Mouse (Mus musculus): ENCODE data around the gene Actr6. TPM values are rescaled to one million over a fixed set of nuclear protein-coding genes. Genes with fewer than 3 reads are reported as not detected.
"Not testable (repeated sequence)": the region's sequence is repeated elsewhere in the genome, so short reads cannot be mapped to it uniquely, and the experiment has no call there.

Actr6 gene
- polyA plus RNA-seq, 1 experiment from 2014 or later = 26.8 TPM

DNA sequence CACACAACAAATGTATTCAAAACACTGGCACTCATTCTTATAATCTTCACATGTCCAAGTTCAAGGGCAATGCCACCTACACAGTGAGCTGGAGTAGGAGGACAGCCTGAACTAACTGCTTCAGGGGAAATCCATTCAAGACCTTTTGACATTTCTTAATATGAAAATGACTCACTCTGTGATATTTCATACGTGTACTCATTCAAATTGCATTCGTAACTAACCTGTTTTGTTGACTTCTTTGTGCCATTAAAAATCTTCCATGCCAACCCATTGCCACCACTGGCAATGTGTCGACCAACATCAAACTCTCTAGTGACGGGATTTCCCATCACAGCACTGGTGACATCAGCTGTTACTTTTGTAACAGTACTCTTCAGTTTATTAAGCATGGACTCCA, 54.0 kb downstream of the Actr6 start:
- Histone ChIP-seq H3K36me3 (no peaks in the 10 kb centered on the region), H3K9ac (no peak overlapping the region), H3K27me3 (no peaks in the 10 kb centered on the region), H3K9me3 (replicated peaks) (no peaks in the 10 kb centered on the region), H3K4me3 (no peak overlapping the region), H3K4me1 (replicated peaks) (no peaks in the 10 kb centered on the region), H3K27ac (no peak overlapping the region), H3K4me2 (no peak overlapping the region)
- WGBS = 92% methylated on average over 4 of the region's 4 CpGs
- ATAC-seq (replicated peaks; ENCODE audit: insufficient number of reproducible peaks, insufficient read depth, low FRiP score, low read depth) = no peak

DNA sequence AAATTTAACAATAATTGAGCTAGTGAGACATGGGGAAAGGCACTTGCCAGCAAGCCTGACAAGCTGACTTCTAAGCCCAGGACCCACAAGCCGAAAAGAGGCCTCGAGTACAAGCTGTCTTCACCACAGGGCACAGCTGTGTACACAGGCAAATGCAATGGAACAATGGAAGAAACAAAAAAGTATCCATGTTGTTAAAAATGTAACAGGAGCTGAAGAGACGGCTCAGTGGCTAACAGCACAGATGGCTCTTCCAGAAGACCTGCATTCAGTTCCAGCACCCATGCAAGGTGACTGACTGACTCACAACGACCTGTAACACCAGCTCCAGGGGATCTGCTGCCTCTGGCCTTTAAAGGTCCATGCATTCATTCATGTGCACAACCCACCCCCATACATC, 55.5 kb downstream of the Actr6 start:
- H3K9me3 ChIP-seq (replicated peaks) = no peaks in the 10 kb centered on the region
- no peaks in the 10 kb centered on the region for H3K36me3 ChIP-seq
- 77% methylated on average over 4 of the region's 4 CpGs for WGBS
- H3K4me3 ChIP-seq = no peak overlapping the region
- no peak overlapping the region for H3K27ac ChIP-seq
- no peak overlapping the region for H3K4me2 ChIP-seq
- H3K4me1 ChIP-seq (replicated peaks) = no peaks in the 10 kb centered on the region
- ATAC-seq (replicated peaks; ENCODE audit: insufficient number of reproducible peaks, insufficient read depth, low FRiP score, low read depth) = no peak
- H3K27me3 ChIP-seq = no peaks in the 10 kb centered on the region
- H3K9ac ChIP-seq = no peak overlapping the region

DNA sequence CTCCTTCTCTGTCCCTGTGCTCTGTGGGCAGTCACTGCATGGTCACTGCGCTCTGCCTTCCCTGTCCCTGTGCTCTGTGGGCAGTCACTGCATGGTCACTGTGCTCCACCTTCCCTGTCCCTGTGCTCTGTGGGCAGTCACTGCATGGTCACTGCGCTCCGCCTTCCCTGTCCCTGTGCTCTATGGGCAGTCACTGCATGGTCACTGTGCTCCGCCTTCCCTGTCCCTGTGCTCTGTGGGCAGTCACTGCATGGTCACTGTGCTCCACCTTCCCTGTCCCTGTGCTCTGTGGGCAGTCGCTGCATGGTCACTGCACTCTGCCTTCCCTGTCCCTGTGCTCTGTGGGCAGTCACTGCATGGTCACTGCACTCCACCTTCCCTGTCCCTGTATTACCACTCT, 61.7 kb downstream of the Actr6 start:
- not testable (repeated sequence) for ATAC-seq (replicated peaks; ENCODE audit: insufficient number of reproducible peaks, insufficient read depth, low FRiP score, low read depth); H3K4me3 ChIP-seq; H3K27ac ChIP-seq; H3K9me3 ChIP-seq (replicated peaks); H3K27me3 ChIP-seq; H3K4me1 ChIP-seq (replicated peaks); H3K4me2 ChIP-seq; H3K9ac ChIP-seq; H3K36me3 ChIP-seq
- 91% methylated on average over 5 of the region's 5 CpGs for WGBS

DNA sequence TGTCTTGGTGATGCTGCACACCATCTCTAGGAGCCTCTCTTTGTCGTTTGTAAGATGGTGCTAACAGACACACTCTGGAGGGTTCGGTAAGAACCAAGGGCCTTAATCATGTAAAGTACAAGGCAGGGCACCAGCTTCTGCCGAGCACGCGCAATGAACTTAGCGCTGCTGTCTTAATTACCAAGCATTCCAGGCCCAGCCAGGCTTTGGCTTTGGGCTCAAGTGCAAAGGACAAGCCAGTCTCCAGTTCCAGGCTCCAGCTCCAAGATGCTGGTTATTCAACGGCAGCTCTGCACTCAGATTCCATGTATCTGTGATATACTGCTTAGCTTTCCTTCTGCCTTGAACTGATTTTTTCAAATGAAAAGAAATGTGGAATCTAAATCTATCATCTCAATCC, 64.5 kb downstream of the Actr6 start:
- no peaks in the 10 kb centered on the region; the same call in 1 of the 2 replicates for H3K36me3 ChIP-seq
- ATAC-seq (replicated peaks; ENCODE audit: insufficient number of reproducible peaks, insufficient read depth, low FRiP score, low read depth) = no peak
- no peaks in the 10 kb centered on the region for H3K27me3 ChIP-seq
- no peaks in the 10 kb centered on the region for H3K9me3 ChIP-seq (replicated peaks)
- no peak overlapping the region for H3K27ac ChIP-seq
- no peak overlapping the region for H3K4me3 ChIP-seq
- no peak overlapping the region for H3K9ac ChIP-seq
- no peak overlapping the region for H3K4me2 ChIP-seq
- H3K4me1 ChIP-seq (replicated peaks) = no peaks in the 10 kb centered on the region
- WGBS = 84% methylated on average over 7 of the region's 7 CpGs

DNA sequence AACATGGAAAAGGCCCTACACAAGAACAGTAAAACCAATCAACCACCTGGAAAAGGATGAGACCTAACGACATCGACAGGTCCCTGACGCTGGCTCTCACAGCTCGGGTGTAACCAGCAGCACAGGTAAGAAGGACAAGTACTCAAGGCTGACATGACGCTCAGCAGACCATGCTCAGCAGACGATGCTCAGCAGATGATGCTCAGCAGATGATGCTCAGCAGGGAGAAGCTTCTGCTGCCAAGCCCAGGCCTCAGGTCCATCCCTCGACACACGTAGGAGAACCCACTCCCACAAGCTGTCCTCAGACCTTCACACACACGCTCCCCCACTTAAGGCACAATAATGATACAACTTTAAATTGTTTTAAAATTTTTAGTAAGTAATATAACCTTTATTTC, 66.4 kb downstream of the Actr6 start:
- no peaks in the 10 kb centered on the region for H3K9me3 ChIP-seq (replicated peaks)
- H3K27me3 ChIP-seq = no peaks in the 10 kb centered on the region
- H3K9ac ChIP-seq = no peak overlapping the region
- no peak overlapping the region for H3K4me2 ChIP-seq
- H3K36me3 ChIP-seq = peaks cover 7% of the 10 kb centered on the region; the same call in 1 of the 2 replicates
- H3K4me3 ChIP-seq = no peak overlapping the region
- ATAC-seq (replicated peaks; ENCODE audit: insufficient number of reproducible peaks, insufficient read depth, low FRiP score, low read depth) = no peak
- WGBS = 87% methylated on average over 9 of the region's 9 CpGs
- H3K4me1 ChIP-seq (replicated peaks) = no peaks in the 10 kb centered on the region
- H3K27ac ChIP-seq = no peak overlapping the region

DNA sequence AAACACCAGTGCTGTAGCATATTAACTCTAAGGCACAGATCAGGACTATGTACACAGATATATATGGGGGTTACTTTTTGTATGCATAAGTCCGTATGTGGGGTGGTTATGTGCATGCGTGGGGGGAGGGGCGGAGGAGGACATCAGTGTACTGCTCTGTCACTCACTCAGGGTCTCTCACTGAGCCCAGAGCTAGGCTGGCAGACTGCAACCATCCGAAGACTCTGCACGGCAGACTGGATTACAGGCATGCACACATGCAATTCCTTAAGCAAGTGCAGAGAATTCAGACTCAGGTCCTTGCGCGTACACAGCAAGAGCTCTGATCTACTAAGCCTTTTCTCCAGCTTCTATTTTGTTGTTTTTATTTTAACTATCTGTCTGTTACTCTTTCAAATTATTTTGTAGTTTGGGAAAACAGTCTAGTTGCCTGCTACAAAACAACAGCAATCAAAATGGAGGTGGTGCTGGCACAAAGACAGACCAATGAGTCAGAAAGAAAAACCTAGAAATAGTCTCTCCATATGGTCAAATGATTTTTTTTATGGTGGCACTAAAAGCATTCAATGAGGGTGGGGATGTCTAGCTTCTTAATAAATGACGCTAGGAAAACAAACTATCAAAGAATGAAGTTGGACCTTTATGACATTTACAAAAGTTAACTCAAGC, 67.0 kb downstream of the Actr6 start:
- H3K4me3 ChIP-seq = no peak overlapping the region
- ATAC-seq (replicated peaks; ENCODE audit: insufficient number of reproducible peaks, insufficient read depth, low FRiP score, low read depth) = no peak
- H3K27ac ChIP-seq = no peak overlapping the region
- 90% methylated on average over 8 of the region's 8 CpGs for WGBS
- H3K9me3 ChIP-seq (replicated peaks) = no peaks in the 10 kb centered on the region
- H3K36me3 ChIP-seq = peaks cover 10% of the 10 kb centered on the region; the same call in 1 of the 2 replicates
- H3K4me1 ChIP-seq (replicated peaks) = no peaks in the 10 kb centered on the region
- H3K9ac ChIP-seq = no peak overlapping the region
- H3K4me2 ChIP-seq = no peak overlapping the region
- no peaks in the 10 kb centered on the region for H3K27me3 ChIP-seq

Other genes starting within 250 kb of the Actr6 start
- gene Nr1h4, start 198.7 kb downstream of the Actr6 start, polyA plus RNA-seq (2015; fragmentation: Nextera tagmentation; extraction: Ambion mirVana) = 0.81 and 1.0 TPM in 2 replicates
- 0.03 and 0.04 TPM in 2 replicates for gene Slc17a8, start 111.0 kb downstream of the Actr6 start, polyA plus RNA-seq (2015; fragmentation: Nextera tagmentation; extraction: Ambion mirVana)
- gene Scyl2, start 46.0 kb downstream of the Actr6 start, polyA plus RNA-seq (2015; fragmentation: Nextera tagmentation; extraction: Ambion mirVana) = 3.9 and 4.3 TPM in 2 replicates
- gene Uhrf1bp1l, start 12.7 kb upstream of the Actr6 start, polyA plus RNA-seq (2015; fragmentation: Nextera tagmentation; extraction: Ambion mirVana) = 18.0 and 19.2 TPM in 2 replicates
- 0.44 and 0.79 TPM in 2 replicates for gene Anks1b, start 141.2 kb upstream of the Actr6 start, polyA plus RNA-seq (2015; fragmentation: Nextera tagmentation; extraction: Ambion mirVana)

Data from heart, embryonic 15.5 days (tissue).